Mouse (Mus musculus) testis, adult 2 months (tissue): ENCODE measurements around the gene Fndc3a. TPM values are rescaled to one million over a fixed set of nuclear protein-coding genes. Genes with fewer than 3 reads are reported as not detected.

Source experiments
- H3K27ac ChIP-seq: fragments of 200-500 bp; 2 replicates; pipeline ENCODE4 v1.5.1; 2012; ENCODE audit warnings: low read depth, low read length; ENCODE audit not compliant: control insufficient read depth, insufficient read depth
- H3K27me3 ChIP-seq: fragments of 200-500 bp; 2 replicates; pipeline ENCODE4 v1.6.1; 2012; ENCODE audit warnings: mild to moderate bottlenecking, low read length, moderate library complexity; ENCODE audit not compliant: control insufficient read depth, insufficient read depth
- H3K36me3 ChIP-seq: fragments of 200-500 bp; 2 replicates; pipeline ENCODE4 v1.6.1; 2012; ENCODE audit warnings: mild to moderate bottlenecking, low read length; ENCODE audit not compliant: control insufficient read depth, insufficient read depth
- H3K4me1 ChIP-seq: fragments of 200-500 bp; 2 replicates; pipeline ENCODE4 v1.6.1; 2012; ENCODE audit warnings: low read length; ENCODE audit not compliant: control insufficient read depth, insufficient read depth
- H3K4me3 ChIP-seq: fragments of 200-500 bp; 2 replicates; pipeline ENCODE4 v1.5.1; 2012; ENCODE audit warnings: low read depth, mild to moderate bottlenecking, low read length, moderate library complexity, mixed read lengths; ENCODE audit not compliant: control insufficient read depth
- CTCF ChIP-seq: fragments of 200-500 bp; IDR thresholded peaks from 2 replicates; pipeline ENCODE4 v1.5.1; 2012; ENCODE audit warnings: low read depth, mild to moderate bottlenecking, inconsistent platforms, low read length, moderate library complexity; ENCODE audit not compliant: control insufficient read depth, insufficient read depth, insufficient replicate concordance
- POLR2A ChIP-seq: fragments of 200-500 bp; IDR thresholded peaks from 2 replicates; pipeline ENCODE4 v1.6.1; 2012; ENCODE audit warnings: low read depth, mild to moderate bottlenecking, inconsistent platforms, low read length, moderate library complexity; ENCODE audit not compliant: control insufficient read depth
- polyA plus RNA-seq: library from polyadenylated mRNA; depleted of rRNA; stranded (reverse); fragments of >200 nt; gene quantifications from 2 replicates; pipeline ENCODE4 v1.2.3, GENCODE M21; 2012; rRNA removed

Gene Fndc3a
- polyA plus RNA-seq, 1 experiment: 95.2 TPM

- H3K4me1 ChIP-seq: peaks cover 7% of the 10 kb centered on the region
- no peaks in the 10 kb centered on the region for H3K36me3 ChIP-seq
- H3K27me3 ChIP-seq: no peaks in the 10 kb centered on the region
- H3K4me3 ChIP-seq: peak overlapping the region; percentile 19
- H3K27ac ChIP-seq: no peak overlapping the region
- TF ChIP-seq POLR2A (no peak), CTCF (no peak)
Measured at GRCm38 (mm10) chr14:72506018-72506722, 203.6 kb downstream of the Fndc3a start.

DNA sequence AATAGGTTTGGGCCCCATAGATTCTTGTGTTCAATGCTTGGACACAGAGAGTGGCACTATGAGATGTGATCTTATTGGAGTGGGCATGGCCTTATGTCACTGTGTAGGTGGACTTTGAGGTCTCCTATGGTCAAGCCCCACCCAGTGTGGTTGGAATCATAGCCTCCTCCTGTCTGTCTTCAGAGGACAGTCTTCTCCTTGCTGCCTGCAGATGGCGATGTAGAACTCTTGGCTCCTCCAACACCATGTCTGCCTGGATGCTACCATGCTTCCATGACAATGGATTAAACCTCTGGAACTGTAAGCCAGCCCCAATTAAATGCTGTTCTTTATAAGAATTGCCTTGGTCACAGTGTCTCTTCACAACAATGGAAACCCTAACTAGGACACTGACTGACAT is 204.8 kb downstream of the Fndc3a start:
- no peaks in the 10 kb centered on the region for H3K36me3 ChIP-seq

DNA sequence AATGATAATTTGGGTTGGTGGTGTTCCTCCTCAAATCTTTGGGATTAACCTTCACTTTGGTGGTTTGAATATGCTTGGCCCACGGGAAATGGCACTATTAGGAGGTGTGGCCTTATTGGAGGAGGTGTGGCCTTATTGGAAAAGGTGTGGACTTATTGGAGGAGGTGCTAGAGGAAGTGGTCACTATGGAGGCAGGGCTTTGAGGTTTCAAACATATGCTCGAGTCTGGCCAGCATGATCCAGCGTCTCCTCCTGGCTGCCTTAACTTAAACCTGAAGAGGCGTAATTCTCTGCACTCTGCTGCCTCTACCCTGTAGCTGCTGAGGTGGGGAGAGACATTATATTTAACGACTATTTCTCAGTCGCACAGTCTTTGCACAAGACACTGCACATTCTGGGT is 206.6 kb downstream of the Fndc3a start:
- no peaks in the 10 kb centered on the region for H3K27me3 ChIP-seq
- H3K27ac ChIP-seq: no peak overlapping the region
- no peak overlapping the region for H3K4me3 ChIP-seq
- H3K4me1 ChIP-seq: peaks cover 7% of the 10 kb centered on the region
- TF ChIP-seq POLR2A (no peak), CTCF (no peak)
- H3K36me3 ChIP-seq: no peaks in the 10 kb centered on the region

More for the DNA sequence above, 204.8 kb downstream of the Fndc3a start:
- TF ChIP-seq CTCF (no peak), POLR2A (no peak)
- no peak overlapping the region for H3K27ac ChIP-seq
- H3K4me3 ChIP-seq: no peak overlapping the region
- no peaks in the 10 kb centered on the region for H3K27me3 ChIP-seq
- peaks cover 7% of the 10 kb centered on the region for H3K4me1 ChIP-seq

DNA sequence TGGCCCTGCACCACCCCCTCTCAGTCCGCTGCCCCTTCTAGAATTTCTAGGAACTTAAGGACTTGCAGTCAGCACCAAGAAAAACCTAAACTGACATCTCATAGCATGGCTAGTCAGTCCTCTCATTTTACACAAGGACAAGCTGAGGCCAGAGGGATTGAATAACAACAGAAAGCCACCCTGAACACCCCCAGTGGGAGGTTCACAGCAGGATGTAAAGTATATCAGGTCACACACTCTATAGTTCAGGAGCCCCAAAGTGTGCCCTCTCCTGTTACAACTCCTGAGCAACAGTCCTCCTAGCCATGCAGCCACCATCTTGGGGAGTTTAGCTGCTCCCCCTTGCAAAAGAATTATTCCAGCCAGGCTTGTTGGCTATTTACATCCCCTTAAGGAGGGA is 216.0 kb downstream of the Fndc3a start:
- Histone ChIP-seq H3K4me1 (no peaks in the 10 kb centered on the region), H3K27me3 (no peaks in the 10 kb centered on the region), H3K27ac (no peak overlapping the region), H3K4me3 (no peak overlapping the region), H3K36me3 (no peaks in the 10 kb centered on the region)
- TF ChIP-seq POLR2A (no peak), CTCF (no peak)

GRCm38 (mm10) chr14:72491738-72492137 is 218.1 kb downstream of the Fndc3a start, which contains the start of gene Gm9195:
Gene Gm9195 (minus strand): TSS chr14:72491838.
- TF ChIP-seq CTCF (no peak), POLR2A (no peak)
- H3K4me3 ChIP-seq: no peak within 1 kb of the TSS
- no peaks in the 10 kb centered on the region for H3K27me3 ChIP-seq
- no peaks in the 10 kb centered on the region for H3K4me1 ChIP-seq
- H3K27ac ChIP-seq: no peak within 1 kb of the TSS
- no peaks in the 10 kb centered on the region for H3K36me3 ChIP-seq

- Histone ChIP-seq H3K36me3 (no peaks in the 10 kb centered on the region), H3K27me3 (no peaks in the 10 kb centered on the region), H3K4me1 (no peaks in the 10 kb centered on the region), H3K4me3 (no peak overlapping the region), H3K27ac (no peak overlapping the region)
- TF ChIP-seq CTCF: no peak
Measured at GRCm38 (mm10) chr14:72490367-72490766, 219.4 kb downstream of the Fndc3a start.

Other genes starting within 250 kb of the Fndc3a start
- 0.02 and 0.04 TPM in 2 replicates for gene Gm9195, start 218.2 kb downstream of the Fndc3a start, polyA plus RNA-seq